Comparison of ENCODE assay signal across 8 mouse cellular contexts in genomic region chr11:119514967-119515636, GRCm38 (mm10). TPM values are rescaled to one million over a fixed set of nuclear protein-coding genes. Genes with fewer than 3 reads are reported as not detected.
DNase-seq lines count a peak whose midpoint lies in the region; ATAC-seq and TF ChIP-seq lines count a peak whose summit lies in the region.

No protein-coding gene starts in this region.

- ATAC-seq in heart, embryonic 12.5 days (ENCODE audit: insufficient number of reproducible peaks, low FRiP score) = peak; percentile 10; the same call in 1 of the 2 replicates
- peak; percentile 53 for ATAC-seq in frontal cortex, adult (ENCODE audit: low TSS enrichment)
- ATAC-seq in neural tube, embryonic 14.5 days (ENCODE audit: low read depth) = peak; percentile 77

- DNase-seq in heart, adult 2 months = no peak
- peak; percentile 97 for DNase-seq in cerebellum, adult 8-10 months
- DNase-seq in left cerebral cortex, postnatal 14 days (ENCODE audit: low spot score in 2 of 2) = peak; percentile 69 to 83
- no peak for DNase-seq in urinary bladder, postnatal 36 days (ENCODE audit: low spot score in 2 of 2)
- DNase-seq in testis, postnatal 14 days (ENCODE audit: low spot score) = no peak

- peak overlapping the region; percentile 63 for H3K4me2 ChIP-seq in heart, embryonic 12.5 days
- peak overlapping the region; percentile 34 for H3K4me2 ChIP-seq in neural tube, embryonic 14.5 days (ENCODE audit: low read depth, low read length)

- no peaks in the 10 kb centered on the region for H3K9me3 ChIP-seq in heart, embryonic 12.5 days (replicated peaks)
- H3K9me3 ChIP-seq in neural tube, embryonic 14.5 days (ENCODE audit: control insufficient read depth, low read length) = no peaks in the 10 kb centered on the region

- H3K27ac ChIP-seq in heart, embryonic 12.5 days (ENCODE audit: poor library complexity, severe bottlenecking) = no peak overlapping the region
- H3K27ac ChIP-seq in heart, adult 2 months = no peak overlapping the region
- peak overlapping the region; percentile 52 for H3K27ac ChIP-seq in neural tube, embryonic 14.5 days (ENCODE audit: low read depth, low read length)

- TF ChIP-seq POLR2A in heart, adult 2 months (IDR thresholded peaks at IDR 0.05; ENCODE audit: insufficient read depth, low read depth, low read length) = no peak

- 5% methylated on average over 21 of the region's 21 CpGs for WGBS in heart, embryonic 12.5 days
- 9% methylated on average over 21 of the region's 21 CpGs for WGBS in heart, adult 2 months
- WGBS in neural tube, embryonic 14.5 days = 1% methylated on average over 21 of the region's 21 CpGs

- intact Hi-C loops in heart, adult 2 months (cut with DNase I) = no loop called here
- intact Hi-C loops in left cerebral cortex, postnatal 14 days (cut with DNase I) = no loop called here

- H3K36me3 ChIP-seq in heart, embryonic 12.5 days = no peaks in the 10 kb centered on the region
- H3K36me3 ChIP-seq in heart, adult 2 months (ENCODE audit: control insufficient read depth, insufficient read depth, low read length) = no peaks in the 10 kb centered on the region
- H3K36me3 ChIP-seq in neural tube, embryonic 14.5 days (ENCODE audit: control insufficient read depth, insufficient read depth, low read length) = no peaks in the 10 kb centered on the region

- H3K9ac ChIP-seq in heart, embryonic 12.5 days = peak overlapping the region; percentile 6; the same call in 1 of the 2 replicates
- H3K9ac ChIP-seq in heart, adult 2 months (ENCODE audit: low read depth, low read length) = no peak overlapping the region
- H3K9ac ChIP-seq in neural tube, embryonic 14.5 days (replicated peaks; ENCODE audit: low read depth, low read length) = peak overlapping the region; percentile 39; the same call in 1 of the 2 replicates

- peaks cover 16% of the 10 kb centered on the region; the same call in 1 of the 2 replicates for H3K4me1 ChIP-seq in heart, embryonic 12.5 days (replicated peaks)
- no peaks in the 10 kb centered on the region for H3K4me1 ChIP-seq in heart, adult 2 months (ENCODE audit: control insufficient read depth, insufficient read depth, low read length)
- peaks cover 19% of the 10 kb centered on the region for H3K4me1 ChIP-seq in neural tube, embryonic 14.5 days (ENCODE audit: control insufficient read depth, insufficient read depth, low read length)

- no peaks in the 10 kb centered on the region for H3K79me2 ChIP-seq in heart, adult 2 months (replicated peaks; ENCODE audit: control insufficient read depth, insufficient read depth, low read length)

- peaks cover 39% of the 10 kb centered on the region for H3K27me3 ChIP-seq in heart, embryonic 12.5 days (replicated peaks)
- H3K27me3 ChIP-seq in heart, adult 2 months (ENCODE audit: control insufficient read depth, insufficient read depth, low read length) = no peaks in the 10 kb centered on the region
- no peaks in the 10 kb centered on the region for H3K27me3 ChIP-seq in neural tube, embryonic 14.5 days (ENCODE audit: control insufficient read depth, insufficient read depth, low read length)

- H3K4me3 ChIP-seq in heart, embryonic 12.5 days = peak overlapping the region; percentile 33
- H3K4me3 ChIP-seq in heart, adult 2 months = no peak overlapping the region
- H3K4me3 ChIP-seq in neural tube, embryonic 14.5 days (ENCODE audit: low read depth, low read length) = no peak overlapping the region

- TF ChIP-seq EP300 in heart, adult 2 months (IDR thresholded peaks at IDR 0.05; ENCODE audit: insufficient read depth, low read depth, low read length) = no peak

- no peak for TF ChIP-seq CTCF in heart, adult 2 months (IDR thresholded peaks at IDR 0.05)

RNA-seq across cellular contexts. Expression of gene Endov, which starts 24.0 kb away (rescaled TPM):
- 12.9 and 14.7 TPM in 2 replicates for polyA plus RNA-seq in heart, embryonic 12.5 days (2016; fragmentation: Nextera tagmentation; extraction: Ambion mirVana)
- total RNA-seq in heart, adult 2 months (2021) = 1 to 10 TPM; 6.9 to 7.3 TPM
- 6.9 and 8.3 TPM in 2 replicates for polyA plus RNA-seq in heart, adult 2 months (2012; rRNA removed)
- 10 to 100 TPM; 23.9 to 27.1 TPM for total RNA-seq in left cerebral cortex, postnatal 14 days (2021)
- 12.7 and 13.8 TPM in 2 replicates for polyA plus RNA-seq in neural tube, embryonic 14.5 days (2014; fragmentation: Nextera tagmentation; extraction: Ambion mirVana)

RNA-seq across cellular contexts. Expression of gene Nptx1, which starts 32.5 kb away (rescaled TPM):
- polyA plus RNA-seq in heart, embryonic 12.5 days (2016; fragmentation: Nextera tagmentation; extraction: Ambion mirVana) = 1.8 and 2.1 TPM in 2 replicates
- total RNA-seq in heart, adult 2 months (2021) = under 1 TPM; 0.09 to 0.23 TPM
- polyA plus RNA-seq in heart, adult 2 months (2012; rRNA removed) = 0.12 and 0.16 TPM in 2 replicates
- total RNA-seq in left cerebral cortex, postnatal 14 days (2021) = 100 to 1,000 TPM; 112 to 122 TPM
- polyA plus RNA-seq in neural tube, embryonic 14.5 days (2014; fragmentation: Nextera tagmentation; extraction: Ambion mirVana) = 23.7 and 27.4 TPM in 2 replicates

Comparison
In these comparisons a context has a peak if more than half of its experiments do, and no peak if none do; other contexts are left out.
1. ATAC-seq: peak in every context shown above with its lines; median percentile 77 in neural tube, embryonic 14.5 days; 53 in frontal cortex, adult; 10 in heart, embryonic 12.5 days.
2. DNase-seq: peak in cerebellum, adult 8-10 months (single experiment) and left cerebral cortex, postnatal 14 days (2 of 2); none in heart, adult 2 months (0 of 2), urinary bladder, postnatal 36 days (0 of 2) and testis, postnatal 14 days (single experiment).